Mouse (Mus musculus) limb, embryonic 11.5 days (tissue): ENCODE data around the gene Nr1d1. TPM values are rescaled to one million over a fixed set of nuclear protein-coding genes. Genes with fewer than 3 reads are reported as not detected.

Source experiments
- ATAC-seq: fragments of 200-750 bp; cut with Nextera tagmentation; 2 replicates; pipeline ENCODE4 v1.8.0; 2017; ENCODE audit warnings: low read depth; ENCODE audit not compliant: insufficient number of reproducible peaks, low FRiP score, low TSS enrichment
- DNase-seq: peaks from one replicate; pipeline ENCODE4 v3.0.0-alpha.2; 2015; ENCODE audit warnings: low spot score
- H3K27ac ChIP-seq: fragments of 300-500 bp; sonication (generic); replicated peaks from 2 replicates; pipeline ENCODE4 v1.5.1; 2014; ENCODE audit warnings: low read depth, mild to moderate bottlenecking, low read length
- H3K27me3 ChIP-seq: fragments of 300-500 bp; sonication (generic); 2 replicates; pipeline ENCODE4 v1.6.1; 2014; ENCODE audit warnings: mild to moderate bottlenecking, low read length, mixed read lengths; ENCODE audit not compliant: control insufficient read depth, insufficient read depth
- H3K36me3 ChIP-seq: fragments of 300-500 bp; sonication (generic); 2 replicates; pipeline ENCODE4 v1.6.1; 2014; ENCODE audit warnings: mild to moderate bottlenecking, low read length, moderate library complexity, mixed read lengths; ENCODE audit not compliant: control insufficient read depth, insufficient read depth
- H3K4me1 ChIP-seq: fragments of 300-500 bp; sonication (generic); 2 replicates; pipeline ENCODE4 v1.6.1; 2014; ENCODE audit warnings: low read length, mixed read lengths; ENCODE audit not compliant: control insufficient read depth, insufficient read depth
- H3K4me2 ChIP-seq: fragments of 300-500 bp; sonication (generic); 2 replicates; pipeline ENCODE4 v1.6.1; 2014; ENCODE audit warnings: low read depth, mild to moderate bottlenecking, moderate library complexity; ENCODE audit not compliant: severe bottlenecking
- H3K4me3 ChIP-seq: fragments of 300-500 bp; sonication (generic); 2 replicates; pipeline ENCODE4 v1.5.1; 2014; ENCODE audit warnings: low read depth, low read length
- H3K9ac ChIP-seq: fragments of 300-500 bp; sonication (generic); 2 replicates; pipeline ENCODE4 v1.6.1; 2014; ENCODE audit warnings: mild to moderate bottlenecking, low read length
- H3K9me3 ChIP-seq: fragments of 300-500 bp; sonication (generic); 2 replicates; pipeline ENCODE4 v1.6.1; 2016; ENCODE audit warnings: low read length; ENCODE audit not compliant: control insufficient read depth
- WGBS: fragments of 180-500 bp; shearing (Covaris S2); extraction: QIAGEN DNeasy Blood & Tissue Kit; methylation state at CpG from one replicate; pipeline ENCODE4 v1.1.7; 2014; 5-methylcytosine and 5-hydroxymethylcytosine counted together
- polyA plus RNA-seq: library from polyadenylated mRNA; unstranded; fragments of >200 nt; fragmentation: Nextera tagmentation; extraction: Ambion mirVana; gene quantifications from 2 replicates; pipeline ENCODE4 v1.2.1, GENCODE M21; 2014

Nr1d1 gene
- polyA plus RNA-seq, 1 experiment from 2014 or later: 1.0 TPM

- H3K4me1 ChIP-seq: peaks cover 25% of the 10 kb centered on the region
Measured at GRCm38 (mm10) chr11:98790631-98791205, 15.6 kb upstream of the Nr1d1 start.

DNA sequence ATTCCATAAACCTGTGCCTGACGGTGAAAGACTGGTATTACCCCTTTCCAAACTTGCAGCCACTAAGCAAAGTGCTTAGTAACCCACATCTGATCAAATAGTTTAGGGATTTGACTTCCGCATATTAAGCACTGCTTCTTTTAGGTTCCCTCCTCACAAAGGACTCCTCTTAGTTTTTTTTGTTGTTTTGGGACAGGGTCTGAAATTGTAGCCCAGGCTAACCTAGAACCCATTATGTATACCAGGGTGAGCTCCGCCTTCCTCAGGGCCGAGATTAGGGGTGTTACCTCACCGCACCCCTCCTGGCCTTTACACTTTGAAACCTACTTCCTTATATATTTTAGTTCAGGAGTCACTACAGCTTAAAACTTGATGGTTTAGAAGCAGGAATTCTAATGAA lies 14.7 kb upstream of the Nr1d1 start:
- H3K9ac ChIP-seq: no peak overlapping the region
- ATAC-seq (no peak), DNase-seq (no peak)
- 35% methylated on average over 5 of the region's 5 CpGs for WGBS
- H3K27me3 ChIP-seq: no peaks in the 10 kb centered on the region
- H3K4me2 ChIP-seq: peak overlapping the region; percentile 89; the same call in 1 of the 2 replicates
- peak overlapping the region; percentile 48; the same call in 1 of the 2 replicates for H3K4me3 ChIP-seq
- H3K27ac ChIP-seq: no peak overlapping the region
- no peaks in the 10 kb centered on the region for H3K36me3 ChIP-seq
- H3K9me3 ChIP-seq: no peaks in the 10 kb centered on the region
- H3K4me1 ChIP-seq: peaks cover 33% of the 10 kb centered on the region

More at GRCm38 (mm10) chr11:98790631-98791205, 15.6 kb upstream of the Nr1d1 start:
- ATAC-seq (no peak), DNase-seq (no peak)
- Histone ChIP-seq H3K9me3 (no peaks in the 10 kb centered on the region), H3K36me3 (no peaks in the 10 kb centered on the region), H3K4me3 (no peak overlapping the region), H3K27ac (no peak overlapping the region; the same call in 1 of the 2 replicates), H3K27me3 (no peaks in the 10 kb centered on the region), H3K4me2 (no peak overlapping the region), H3K9ac (no peak overlapping the region)
- WGBS: 87% methylated on average over 5 of the region's 5 CpGs

DNA sequence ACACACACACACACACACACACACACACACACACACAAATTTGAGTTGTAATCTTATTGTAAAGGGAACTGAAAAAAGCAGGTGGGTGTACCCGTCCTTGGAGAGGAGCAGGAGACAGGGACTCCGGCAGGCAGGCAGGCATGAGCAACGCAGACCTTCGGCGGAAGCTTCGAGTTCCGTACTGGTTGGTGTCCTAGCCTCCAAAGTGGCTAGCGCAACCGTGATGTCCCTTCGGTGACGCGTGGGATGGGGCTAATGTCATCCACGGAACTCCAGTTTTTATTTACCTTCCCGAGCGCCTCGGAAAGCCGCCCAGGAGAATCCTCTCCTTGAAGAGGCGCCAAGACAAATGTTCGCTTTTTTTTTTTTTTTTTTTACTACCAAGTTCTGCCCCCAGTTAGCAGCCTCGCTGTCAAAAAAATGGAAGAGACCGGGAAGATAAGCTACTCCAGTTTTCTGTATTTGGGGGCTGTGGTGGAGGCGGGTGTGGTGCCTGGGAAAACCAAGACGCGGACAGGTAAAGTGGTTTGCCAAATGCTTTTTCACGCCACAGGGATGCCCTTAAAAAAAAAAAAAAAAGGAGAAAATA lies 14.2 kb upstream of the Nr1d1 start:
- H3K4me2 ChIP-seq: peak overlapping the region; percentile 89
- no peaks in the 10 kb centered on the region for H3K27me3 ChIP-seq
- H3K9ac ChIP-seq: peak overlapping the region; percentile 63
- H3K36me3 ChIP-seq: no peaks in the 10 kb centered on the region
- 2% methylated on average over 25 of the region's 25 CpGs for WGBS
- ATAC-seq (no peak), DNase-seq (peak; percentile 46)
- no peaks in the 10 kb centered on the region for H3K9me3 ChIP-seq
- H3K4me3 ChIP-seq: peak overlapping the region; percentile 48
- H3K27ac ChIP-seq: peak overlapping the region; percentile 42; the same call in 1 of the 2 replicates
- H3K4me1 ChIP-seq: peaks cover 35% of the 10 kb centered on the region

GRCm38 (mm10) chr11:98788550-98789218 lies 13.6 kb upstream of the Nr1d1 start:
- peak; percentile 88 for DNase-seq
- peak overlapping the region; percentile 48 for H3K4me3 ChIP-seq
- no peaks in the 10 kb centered on the region for H3K27me3 ChIP-seq
- peaks cover 39% of the 10 kb centered on the region for H3K4me1 ChIP-seq
- H3K27ac ChIP-seq: peak overlapping the region; percentile 38
- peak; percentile 82 for ATAC-seq
- no peaks in the 10 kb centered on the region for H3K9me3 ChIP-seq
- no peaks in the 10 kb centered on the region for H3K36me3 ChIP-seq
- H3K9ac ChIP-seq: peak overlapping the region; percentile 63; the same call in 1 of the 2 replicates
- WGBS: 15% methylated on average over 18 of the region's 18 CpGs
- peak overlapping the region; percentile 89 for H3K4me2 ChIP-seq

DNA sequence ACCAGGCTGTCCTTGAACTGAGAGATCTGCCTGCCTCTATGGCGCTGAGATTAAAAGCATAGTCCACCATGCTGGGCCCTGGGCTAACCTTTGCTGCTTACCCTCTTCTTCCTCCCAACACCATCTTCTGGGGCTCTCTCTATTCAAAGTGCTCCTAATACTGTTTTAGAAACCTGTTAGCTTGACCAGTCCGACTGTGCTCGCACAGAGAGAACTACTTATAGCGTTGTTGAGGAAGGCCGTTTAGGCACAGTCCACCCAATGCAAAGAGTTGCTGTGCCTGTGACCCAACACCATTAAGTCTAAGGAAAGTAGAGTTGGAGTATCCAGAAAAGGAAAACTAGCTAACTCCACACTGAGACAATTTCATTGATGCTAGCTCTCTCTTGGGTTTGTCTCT lies 13.0 kb upstream of the Nr1d1 start:
- no peaks in the 10 kb centered on the region for H3K9me3 ChIP-seq
- peak overlapping the region; percentile 38; the same call in 1 of the 2 replicates for H3K27ac ChIP-seq
- no peak overlapping the region for H3K4me3 ChIP-seq
- H3K4me1 ChIP-seq: peaks cover 41% of the 10 kb centered on the region
- 0 out of 2 replicates have a peak overlapping the region, but pooled peaks have one; percentile 89 for H3K4me2 ChIP-seq
- H3K36me3 ChIP-seq: no peaks in the 10 kb centered on the region
- H3K9ac ChIP-seq: no peak overlapping the region
- ATAC-seq: no peak
- 91% methylated on average over 5 of the region's 5 CpGs for WGBS
- no peak for DNase-seq
- no peaks in the 10 kb centered on the region for H3K27me3 ChIP-seq

DNA sequence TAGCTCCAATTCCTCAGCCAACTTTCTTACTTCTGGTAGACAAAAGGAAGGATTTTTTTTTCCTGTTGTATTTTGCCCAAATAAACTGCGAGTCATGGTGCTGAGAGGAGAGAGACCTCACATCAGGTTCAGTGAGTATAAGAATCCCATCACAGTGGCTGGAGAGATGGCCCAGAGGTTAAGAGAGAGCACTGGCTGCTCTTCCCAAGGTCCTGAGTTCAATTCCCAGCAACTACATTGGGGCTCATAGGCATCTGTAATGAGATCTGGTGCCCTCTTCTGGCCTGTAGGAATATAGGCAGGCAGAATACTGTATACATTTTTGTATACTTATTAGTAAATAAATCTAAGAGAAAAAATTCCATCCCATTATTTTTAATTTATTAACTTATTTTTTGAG lies 12.6 kb upstream of the Nr1d1 start:
- DNase-seq (no peak), ATAC-seq (no peak)
- H3K27ac ChIP-seq: no peak overlapping the region
- H3K4me1 ChIP-seq: peaks cover 46% of the 10 kb centered on the region
- no peaks in the 10 kb centered on the region for H3K9me3 ChIP-seq
- no peaks in the 10 kb centered on the region for H3K27me3 ChIP-seq
- H3K36me3 ChIP-seq: no peaks in the 10 kb centered on the region
- no peak overlapping the region for H3K4me2 ChIP-seq
- no peak overlapping the region for H3K9ac ChIP-seq
- 94% methylated on average over 1 of the region's 1 CpGs for WGBS
- H3K4me3 ChIP-seq: no peak overlapping the region

GRCm38 (mm10) chr11:98787229-98787628 lies 12.1 kb upstream of the Nr1d1 start:
- H3K4me1 ChIP-seq: peaks cover 50% of the 10 kb centered on the region

DNA sequence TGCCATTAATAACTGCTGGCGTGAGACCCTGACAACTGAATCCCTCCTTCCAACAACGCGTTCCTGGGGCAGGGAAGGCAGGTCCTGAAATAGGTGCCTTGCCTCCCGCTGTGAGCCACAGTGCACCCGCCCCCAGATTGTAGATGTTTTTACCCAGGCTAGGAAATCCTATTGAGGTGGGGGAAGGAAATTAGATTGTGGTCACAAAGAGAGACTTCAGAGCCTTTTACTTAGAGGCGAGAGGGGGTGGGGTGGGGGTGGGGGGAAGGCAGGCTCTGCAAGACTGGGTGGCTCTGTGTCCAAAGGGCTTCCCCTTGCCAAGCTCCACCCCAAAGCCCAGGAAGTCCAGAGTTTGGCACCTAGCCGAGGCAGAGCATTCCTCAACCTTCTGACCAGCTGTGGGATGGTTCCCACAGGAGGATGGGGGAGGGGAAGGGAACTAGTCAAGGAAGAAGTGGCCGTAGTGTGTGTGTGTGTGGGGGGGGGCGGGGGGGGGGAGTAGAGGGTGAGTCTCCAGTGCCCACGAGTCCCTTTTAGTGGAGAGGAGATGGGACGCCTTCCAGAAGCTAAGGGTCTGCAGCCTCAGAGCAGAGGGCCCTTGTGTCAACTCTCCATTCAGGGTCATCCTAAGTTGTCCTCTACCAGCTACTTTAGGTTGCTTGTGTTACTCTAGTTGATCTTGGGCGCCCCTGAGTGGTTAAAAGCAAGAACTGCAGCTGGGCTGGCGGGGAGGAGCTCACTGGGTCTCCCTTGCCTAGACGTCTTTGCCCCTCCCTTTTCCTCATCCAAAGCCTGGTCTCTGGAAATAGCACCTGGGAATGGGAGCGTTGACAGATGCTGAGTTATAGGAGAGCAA lies 11.5 kb upstream of the Nr1d1 start:
- no peaks in the 10 kb centered on the region for H3K36me3 ChIP-seq
- H3K4me2 ChIP-seq: peak overlapping the region; percentile 26; the same call in 1 of the 2 replicates
- H3K4me1 ChIP-seq: peaks cover 57% of the 10 kb centered on the region
- WGBS: 3% methylated on average over 14 of the region's 15 CpGs
- DNase-seq (peak; percentile 98), ATAC-seq (peak; percentile 32)
- no peaks in the 10 kb centered on the region for H3K27me3 ChIP-seq
- H3K4me3 ChIP-seq: peak overlapping the region; percentile 8; the same call in 1 of the 2 replicates
- H3K9me3 ChIP-seq: no peaks in the 10 kb centered on the region
- no peak overlapping the region for H3K9ac ChIP-seq
- H3K27ac ChIP-seq: peak overlapping the region; percentile 51

More at GRCm38 (mm10) chr11:98787229-98787628, 12.1 kb upstream of the Nr1d1 start:
- no peak overlapping the region for H3K9ac ChIP-seq
- H3K4me2 ChIP-seq: no peak overlapping the region; the same call in 1 of the 2 replicates
- no peak overlapping the region; the same call in 1 of the 2 replicates for H3K27ac ChIP-seq
- H3K4me3 ChIP-seq: no peak overlapping the region
- H3K9me3 ChIP-seq: no peaks in the 10 kb centered on the region
- 29% methylated on average over 7 of the region's 7 CpGs for WGBS
- ATAC-seq (no peak), DNase-seq (no peak)
- H3K27me3 ChIP-seq: no peaks in the 10 kb centered on the region
- H3K36me3 ChIP-seq: no peaks in the 10 kb centered on the region
